Mouse (Mus musculus) liver, adult 10 weeks (tissue): Measurements from ENCODE around the gene Flt3l. TPM values are rescaled to one million over a fixed set of nuclear protein-coding genes. Genes with fewer than 3 reads are reported as not detected.

Experiments
- polyA plus RNA-seq: library from polyadenylated mRNA; stranded (reverse); fragments of 350-450 nt; fragmentation: Illumina TruSeq; extraction: RNeasy Lipid Tissue Mini Kit (QIAGEN cat#74804); gene quantifications from one replicate; pipeline ENCODE4 v1.2.3, GENCODE M21; 2014; ENCODE audit warnings: low read depth, low replicate concordance

The Flt3l gene
- 5.4 TPM for polyA plus RNA-seq

GRCm38 (mm10) chr7:45135993-45136567 lies at the start of gene Flt3l, which contains the start of gene Gm45713:
Gene Flt3l, minus strand, starts transcription at chr7:45136432.
Gene Gm45713, minus strand, starts transcription at chr7:45136231.

GRCm38 (mm10) chr7:45180896-45181477 lies 44.8 kb upstream of the Flt3l start, which contains the start of gene Pth2:
Gene Pth2, plus strand, starts transcription at chr7:45180995.

GRCm38 (mm10) chr7:45179469-45179868 lies 43.2 kb upstream of the Flt3l start, which contains the start of gene Gfy:
Gene Gfy, minus strand, starts transcription at chr7:45179569.

DNA sequence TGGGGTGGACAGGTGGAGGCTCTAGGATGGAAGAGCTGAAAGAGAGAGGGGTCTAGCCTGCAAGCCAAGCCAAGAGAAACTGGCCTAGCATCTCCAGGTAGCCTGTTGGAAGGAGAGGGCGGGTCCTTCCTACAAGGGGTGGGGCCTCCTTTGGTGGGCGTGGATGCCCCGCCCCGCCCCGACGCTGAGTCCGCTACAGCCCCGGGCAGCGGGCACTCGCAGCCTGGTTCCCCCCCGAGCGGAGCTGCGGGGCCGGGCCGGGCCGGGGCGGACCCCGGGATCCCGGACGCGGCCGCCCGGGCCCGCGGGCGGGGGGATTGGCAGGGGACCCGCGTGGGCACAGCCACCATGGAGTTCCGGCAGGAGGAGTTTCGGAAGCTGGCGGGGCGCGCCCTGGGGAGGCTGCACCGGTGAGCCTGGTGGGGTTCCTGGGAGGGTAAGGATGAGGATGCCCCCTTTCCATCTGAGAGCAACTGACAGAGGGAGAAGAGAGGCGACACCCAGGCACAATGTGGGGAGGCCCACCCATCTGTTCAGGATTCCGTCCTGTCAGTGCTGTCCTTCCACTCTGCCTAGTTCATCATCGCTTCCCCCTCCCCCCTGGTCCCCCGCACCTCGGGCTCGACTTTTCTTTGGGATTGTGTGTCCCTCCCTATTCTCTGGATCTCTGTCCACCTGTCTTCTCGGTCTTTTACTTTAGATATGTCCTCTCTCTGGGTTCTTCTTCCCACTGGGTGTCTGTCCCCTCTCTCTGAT lies 27.7 kb upstream of the Flt3l start, which contains the start of gene Slc17a7:
TSS of gene Slc17a7 (plus strand) at position 215 of the 756 bp plus-strand sequence.

GRCm38 (mm10) chr7:45154096-45154992 lies 18.1 kb upstream of the Flt3l start, which contains the start of the genes Pih1d1 and Aldh16a1:
Gene Pih1d1, plus strand, starts transcription at chr7:45154303.
Gene Aldh16a1, minus strand, starts transcription at chr7:45154584.

GRCm38 (mm10) chr7:45128624-45129246 lies 7.5 kb downstream of the Flt3l start, which contains the start of gene Rpl13a:
Gene Rpl13a, minus strand, starts transcription at chr7:45128761.

DNA sequence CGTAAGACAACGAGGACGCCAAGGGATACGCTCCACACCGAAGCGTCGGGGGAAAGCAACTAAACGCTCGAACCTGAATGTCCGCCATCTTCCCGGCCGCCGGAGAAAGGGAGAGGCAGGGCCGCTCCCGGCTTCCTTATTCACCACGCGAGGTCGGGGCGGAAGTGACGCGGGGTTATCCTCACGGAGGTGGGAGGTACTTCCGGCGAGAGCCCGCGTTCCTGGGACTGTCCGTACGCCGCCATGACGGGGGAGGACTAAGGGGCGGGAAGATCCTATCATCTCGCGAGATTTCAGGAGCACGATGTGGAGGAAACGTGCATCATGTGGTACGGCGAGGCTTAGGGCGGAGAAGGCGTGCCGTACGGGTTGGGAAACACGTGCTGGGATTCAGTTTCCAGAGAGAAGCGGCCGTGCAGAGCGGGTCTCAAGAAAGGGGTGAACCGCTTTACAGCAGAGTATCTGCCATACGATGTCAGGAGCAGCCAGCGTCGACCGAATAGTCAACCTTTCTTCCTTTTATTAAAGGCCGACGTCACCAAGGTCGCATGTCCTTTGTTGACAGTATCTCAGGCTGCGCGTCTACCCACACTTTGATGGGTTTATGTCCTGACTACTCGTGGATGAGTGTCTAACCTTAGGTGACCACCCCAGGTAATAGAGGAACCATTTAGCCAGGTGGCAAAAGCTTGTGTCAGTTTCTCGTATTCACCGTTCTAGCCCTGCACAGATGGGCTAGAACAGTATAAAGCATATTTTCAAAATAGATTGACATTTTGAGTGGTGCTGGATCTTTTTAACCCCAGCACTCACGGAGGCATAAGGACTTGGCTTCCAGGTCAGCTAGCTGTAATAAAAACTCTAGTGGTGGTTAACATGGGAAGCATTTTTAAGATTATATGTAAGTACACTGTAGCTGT lies 11.7 kb downstream of the Flt3l start, which contains the start of gene Rps11:
TSS of gene Rps11 (minus strand) at position 216 of the 920 bp plus-strand sequence.

DNA sequence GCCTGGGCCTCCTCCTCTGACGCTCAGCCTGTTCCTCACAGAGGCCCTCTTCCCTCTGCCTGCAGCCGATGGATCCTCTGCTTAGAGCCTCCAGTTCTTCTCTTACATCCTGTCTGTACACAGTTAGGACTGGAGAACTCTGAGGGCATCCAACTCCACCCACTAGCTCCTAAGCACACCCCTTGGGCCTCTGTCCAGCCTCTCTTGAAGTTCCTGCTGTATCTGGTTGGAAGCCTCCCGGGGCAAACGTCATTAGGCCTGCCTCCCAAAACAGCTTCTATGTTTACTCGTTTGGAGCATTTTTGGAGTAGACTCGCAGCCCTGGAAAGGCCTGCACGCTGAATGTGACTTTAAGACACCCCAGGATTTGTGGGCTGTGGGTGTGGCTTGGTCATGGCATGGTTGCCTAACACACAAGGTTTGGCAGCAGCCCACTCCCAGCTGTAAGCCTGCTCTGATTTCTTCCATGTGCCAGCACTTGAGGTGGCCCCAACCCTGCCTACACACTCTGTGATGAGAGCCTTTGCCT lies 32.5 kb downstream of the Flt3l start, which contains the start of gene Fcgrt:
TSS of gene Fcgrt (minus strand) at position 200 of the 529 bp plus-strand sequence.

DNA sequence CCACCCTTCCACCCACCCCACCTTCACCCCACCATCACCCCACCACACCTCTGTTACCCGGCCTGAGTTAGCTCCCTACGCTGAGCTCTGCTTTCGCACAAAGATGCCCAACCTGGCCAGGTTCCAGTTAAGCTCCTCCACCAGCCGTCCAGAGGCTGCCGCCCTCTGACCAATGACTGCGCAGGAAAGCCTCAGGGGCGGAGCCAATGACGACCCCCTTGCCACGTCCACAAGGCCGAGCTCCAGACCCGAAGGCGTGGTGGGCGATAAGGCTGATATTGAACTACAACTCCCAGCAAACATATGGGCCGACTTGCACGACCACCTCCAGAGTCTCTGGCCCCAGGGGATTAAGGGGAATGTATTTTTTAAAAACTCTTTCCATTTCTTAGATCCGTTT lies 44.2 kb downstream of the Flt3l start, which contains the start of gene Rcn3:
TSS of gene Rcn3 (minus strand) at position 174 of the 400 bp plus-strand sequence.

Other genes starting within 250 kb of the Flt3l start
- 1.1 TPM for gene Med25, start 243.7 kb downstream of the Flt3l start, polyA plus RNA-seq
- 1.4 TPM for gene Fuz, start 240.4 kb downstream of the Flt3l start, polyA plus RNA-seq
- 9.2 TPM for gene Ap2a1, start 206.9 kb downstream of the Flt3l start, polyA plus RNA-seq
- gene Tsks, start 193.2 kb downstream of the Flt3l start, polyA plus RNA-seq: not detected
- gene Cpt1c, start 161.6 kb downstream of the Flt3l start, polyA plus RNA-seq: not detected
- 4.2 TPM for gene Prmt1, start 149.9 kb downstream of the Flt3l start, polyA plus RNA-seq
- gene Irf3, start 138.8 kb downstream of the Flt3l start, polyA plus RNA-seq: 21.4 TPM
- 0.66 TPM for gene Bcl2l12, start 137.7 kb downstream of the Flt3l start, polyA plus RNA-seq
- gene Scaf1, start 120.1 kb downstream of the Flt3l start, polyA plus RNA-seq: 1.3 TPM
- gene Rras, start 118.5 kb downstream of the Flt3l start, polyA plus RNA-seq: 3.7 TPM
- gene Prr12, start 83.6 kb downstream of the Flt3l start, polyA plus RNA-seq: 0.11 TPM
- 3.2 TPM for gene Nosip, start 74.0 kb downstream of the Flt3l start, polyA plus RNA-seq
- gene Prrg2, start 73.8 kb downstream of the Flt3l start, polyA plus RNA-seq: 2.3 TPM
- not detected for gene Rcn3, start 44.2 kb downstream of the Flt3l start, polyA plus RNA-seq
- 33.3 TPM for gene Fcgrt, start 32.6 kb downstream of the Flt3l start, polyA plus RNA-seq
- 172 TPM for gene Rps11, start 12.0 kb downstream of the Flt3l start, polyA plus RNA-seq
- gene Rpl13a, start 7.7 kb downstream of the Flt3l start, polyA plus RNA-seq: 253 TPM
- not detected for gene Gm45713, start 201 bp downstream of the Flt3l start, polyA plus RNA-seq
- gene Pih1d1, start 17.9 kb upstream of the Flt3l start, polyA plus RNA-seq: 3.9 TPM
- 5.2 TPM for gene Aldh16a1, start 18.2 kb upstream of the Flt3l start, polyA plus RNA-seq
- gene Slc17a7, start 27.5 kb upstream of the Flt3l start, polyA plus RNA-seq: not detected
- not detected for gene Gfy, start 43.1 kb upstream of the Flt3l start, polyA plus RNA-seq
- not detected for gene Pth2, start 44.6 kb upstream of the Flt3l start, polyA plus RNA-seq
- gene Ccdc155, start 68.5 kb upstream of the Flt3l start, polyA plus RNA-seq: not detected
- gene Dkkl1, start 75.7 kb upstream of the Flt3l start, polyA plus RNA-seq: not detected
- gene Tead2, start 79.3 kb upstream of the Flt3l start, polyA plus RNA-seq: 0.19 TPM
- 0.34 TPM for gene Cd37, start 102.7 kb upstream of the Flt3l start, polyA plus RNA-seq
- 1.2 TPM for gene Slc6a16, start 104.7 kb upstream of the Flt3l start, polyA plus RNA-seq
- gene Slc6a21, start 141.1 kb upstream of the Flt3l start, polyA plus RNA-seq: not detected
- not detected for gene Trpm4, start 197.3 kb upstream of the Flt3l start, polyA plus RNA-seq
- not detected for gene Hrc, start 198.9 kb upstream of the Flt3l start, polyA plus RNA-seq
- gene Ppfia3, start 230.6 kb upstream of the Flt3l start, polyA plus RNA-seq: not detected
- not detected for gene Lin7b, start 234.2 kb upstream of the Flt3l start, polyA plus RNA-seq